Mouse (Mus musculus): ENCODE results near the gene Zbtb16. TPM values are rescaled to one million over a fixed set of nuclear protein-coding genes. Genes with fewer than 3 reads are reported as not detected.
A peak's percentile ranks its signal among the peaks of the same experiment; 100 is the strongest.

The Zbtb16 gene
- polyA plus RNA-seq, 1 experiment: 0.02 TPM

GRCm38 (mm10) chr9:48813960-48814880, 21.8 kb downstream of the Zbtb16 start:
- no peak for TF ChIP-seq TAL1 (IDR thresholded peaks at IDR 0.05; ENCODE audit: low read length)
- no peak for TF ChIP-seq GATA1 (IDR thresholded peaks at IDR 0.05; ENCODE audit: low read length)
- Histone ChIP-seq H3K36me3 (ENCODE audit: control insufficient read depth) (no peaks in the 10 kb centered on the region), H3K4me3 (replicated peaks) (peak overlapping the region; percentile 38), H3K4me1 (ENCODE audit: control insufficient read depth) (peaks cover 41% of the 10 kb centered on the region), H3K9me3 (ENCODE audit: control insufficient read depth, low read length) (no peaks in the 10 kb centered on the region), H3K27me3 (ENCODE audit: control insufficient read depth) (peaks cover 2% of the 10 kb centered on the region; the same call in 1 of the 2 replicates)

- Histone ChIP-seq H3K4me3 (replicated peaks) (no peak overlapping the region), H3K4me1 (ENCODE audit: control insufficient read depth) (peaks cover 37% of the 10 kb centered on the region), H3K27me3 (ENCODE audit: control insufficient read depth) (peaks cover 2% of the 10 kb centered on the region; the same call in 1 of the 2 replicates), H3K9me3 (ENCODE audit: control insufficient read depth, low read length) (no peaks in the 10 kb centered on the region), H3K36me3 (ENCODE audit: control insufficient read depth) (no peaks in the 10 kb centered on the region)
- TF ChIP-seq TAL1 (IDR thresholded peaks at IDR 0.05; ENCODE audit: low read length) (no peak), GATA1 (IDR thresholded peaks at IDR 0.05; ENCODE audit: low read length) (no peak)
Measured at GRCm38 (mm10) chr9:48812352-48812751, 23.7 kb downstream of the Zbtb16 start.

DNA sequence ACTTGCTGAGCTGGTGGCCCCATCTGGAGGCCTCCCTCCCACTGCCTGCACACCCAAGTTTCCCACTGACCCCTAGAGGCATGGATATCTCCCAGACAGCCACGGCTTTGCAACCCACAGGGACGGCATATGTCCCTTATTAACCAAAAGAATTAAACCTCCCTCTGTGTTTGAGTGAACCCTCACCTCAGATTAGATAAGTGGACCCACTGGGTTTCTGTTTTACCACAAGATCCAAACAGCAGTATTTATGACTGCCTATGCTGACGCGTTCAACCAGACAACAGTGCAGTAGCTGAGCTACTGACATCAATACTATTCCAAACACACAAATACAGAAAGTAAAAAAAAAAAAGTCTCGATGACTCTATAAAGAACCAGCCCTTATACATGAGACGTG, 29.4 kb downstream of the Zbtb16 start:
- H3K4me1 ChIP-seq (ENCODE audit: control insufficient read depth): peaks cover 22% of the 10 kb centered on the region
- H3K4me3 ChIP-seq (replicated peaks): no peak overlapping the region
- no peak for TF ChIP-seq GATA1 (IDR thresholded peaks at IDR 0.05; ENCODE audit: low read length)
- TF ChIP-seq TAL1 (IDR thresholded peaks at IDR 0.05; ENCODE audit: low read length): no peak
- H3K36me3 ChIP-seq (ENCODE audit: control insufficient read depth): no peaks in the 10 kb centered on the region
- H3K9me3 ChIP-seq (ENCODE audit: control insufficient read depth, low read length): no peaks in the 10 kb centered on the region
- peaks cover 3% of the 10 kb centered on the region; the same call in 1 of the 2 replicates for H3K27me3 ChIP-seq (ENCODE audit: control insufficient read depth)

DNA sequence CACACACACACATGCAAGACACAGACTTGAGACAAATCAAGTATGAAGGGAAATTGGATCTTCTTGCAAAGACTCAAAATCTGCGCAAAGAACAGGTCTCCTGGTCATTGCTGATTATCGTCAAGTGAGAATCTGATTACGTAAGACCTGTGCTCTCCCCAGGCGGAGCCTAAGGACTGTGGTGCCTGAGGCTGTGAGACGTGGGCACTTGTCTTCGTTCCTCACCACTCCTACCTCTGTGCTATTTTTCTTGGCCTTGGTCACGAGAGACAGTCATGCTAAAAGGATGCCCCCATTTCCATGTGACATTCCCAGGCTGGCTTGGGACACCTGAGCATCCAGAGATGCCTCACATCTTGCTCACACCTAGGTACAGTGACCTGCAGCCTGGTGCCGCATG, 30.2 kb downstream of the Zbtb16 start:
- TF ChIP-seq TAL1 (IDR thresholded peaks at IDR 0.05; ENCODE audit: low read length) (no peak), GATA1 (IDR thresholded peaks at IDR 0.05; ENCODE audit: low read length) (no peak)
- peaks cover 3% of the 10 kb centered on the region; the same call in 1 of the 2 replicates for H3K27me3 ChIP-seq (ENCODE audit: control insufficient read depth)
- H3K36me3 ChIP-seq (ENCODE audit: control insufficient read depth): no peaks in the 10 kb centered on the region
- peaks cover 23% of the 10 kb centered on the region for H3K4me1 ChIP-seq (ENCODE audit: control insufficient read depth)
- H3K9me3 ChIP-seq (ENCODE audit: control insufficient read depth, low read length): no peaks in the 10 kb centered on the region
- H3K4me3 ChIP-seq (replicated peaks): no peak overlapping the region

GRCm38 (mm10) chr9:48804509-48804908, 31.5 kb downstream of the Zbtb16 start:
- Histone ChIP-seq H3K4me1 (ENCODE audit: control insufficient read depth) (peaks cover 20% of the 10 kb centered on the region), H3K36me3 (ENCODE audit: control insufficient read depth) (no peaks in the 10 kb centered on the region), H3K9me3 (ENCODE audit: control insufficient read depth, low read length) (no peaks in the 10 kb centered on the region), H3K27me3 (ENCODE audit: control insufficient read depth) (peaks cover 3% of the 10 kb centered on the region; the same call in 1 of the 2 replicates), H3K4me3 (replicated peaks) (no peak overlapping the region)
- TF ChIP-seq TAL1 (IDR thresholded peaks at IDR 0.05; ENCODE audit: low read length) (no peak), GATA1 (IDR thresholded peaks at IDR 0.05; ENCODE audit: low read length) (no peak)

DNA sequence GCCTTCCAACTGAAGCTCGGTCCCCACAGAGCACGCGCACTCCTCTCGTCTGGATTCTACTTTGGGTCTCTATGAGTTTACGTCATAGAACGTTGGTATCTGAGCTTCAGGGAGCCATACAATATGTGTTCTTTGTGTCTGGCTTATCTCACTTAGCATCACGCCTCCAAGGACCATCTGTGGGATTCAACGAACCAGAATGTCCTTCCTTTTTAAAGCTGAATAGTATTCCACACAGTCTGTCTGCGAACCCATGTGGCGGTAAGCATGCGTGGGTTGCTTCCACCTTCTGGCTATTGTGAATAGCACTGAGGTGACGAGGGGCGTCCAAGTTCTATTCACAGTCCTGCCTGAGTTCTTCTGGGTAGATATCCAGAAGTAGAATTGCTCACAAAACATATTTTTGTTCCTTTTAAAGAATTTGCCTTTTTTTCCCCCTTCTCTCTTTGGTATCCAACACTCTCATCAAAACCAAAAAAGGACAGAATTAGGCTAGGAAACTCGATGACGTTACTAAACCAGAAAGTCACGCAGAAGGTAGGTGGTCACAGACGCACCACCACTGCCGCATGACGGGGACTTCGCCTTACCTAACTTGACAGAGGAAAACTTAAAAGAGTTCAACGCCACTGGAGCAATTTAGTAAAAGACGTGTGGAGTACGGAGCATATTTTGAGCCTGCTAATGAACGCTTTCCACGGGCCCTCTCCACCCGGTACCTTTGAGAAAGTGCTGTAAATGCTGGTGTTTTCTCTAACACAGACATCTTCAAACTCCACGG, 32.4 kb downstream of the Zbtb16 start:
- no peaks in the 10 kb centered on the region for H3K9me3 ChIP-seq (ENCODE audit: control insufficient read depth, low read length)
- no peak overlapping the region for H3K4me3 ChIP-seq (replicated peaks)
- H3K4me1 ChIP-seq (ENCODE audit: control insufficient read depth): peaks cover 16% of the 10 kb centered on the region
- no peaks in the 10 kb centered on the region for H3K36me3 ChIP-seq (ENCODE audit: control insufficient read depth)
- TF ChIP-seq TAL1 (IDR thresholded peaks at IDR 0.05; ENCODE audit: low read length): no peak
- no peak for TF ChIP-seq GATA1 (IDR thresholded peaks at IDR 0.05; ENCODE audit: low read length)
- peaks cover 3% of the 10 kb centered on the region; the same call in 1 of the 2 replicates for H3K27me3 ChIP-seq (ENCODE audit: control insufficient read depth)

- Histone ChIP-seq H3K9me3 (ENCODE audit: control insufficient read depth, low read length) (no peaks in the 10 kb centered on the region), H3K4me3 (replicated peaks) (no peak overlapping the region), H3K27me3 (ENCODE audit: control insufficient read depth) (peaks cover 3% of the 10 kb centered on the region; the same call in 1 of the 2 replicates), H3K36me3 (ENCODE audit: control insufficient read depth) (no peaks in the 10 kb centered on the region), H3K4me1 (ENCODE audit: control insufficient read depth) (peaks cover 16% of the 10 kb centered on the region)
- TF ChIP-seq GATA1 (IDR thresholded peaks at IDR 0.05; ENCODE audit: low read length): no peak
- TF ChIP-seq TAL1 (IDR thresholded peaks at IDR 0.05; ENCODE audit: low read length): no peak
Measured at GRCm38 (mm10) chr9:48802374-48802773, 33.6 kb downstream of the Zbtb16 start.

- H3K4me3 ChIP-seq (replicated peaks): no peak overlapping the region
- H3K9me3 ChIP-seq (ENCODE audit: control insufficient read depth, low read length): no peaks in the 10 kb centered on the region
- H3K36me3 ChIP-seq (ENCODE audit: control insufficient read depth): no peaks in the 10 kb centered on the region
- H3K4me1 ChIP-seq (ENCODE audit: control insufficient read depth): peaks cover 13% of the 10 kb centered on the region
- no peak for TF ChIP-seq TAL1 (IDR thresholded peaks at IDR 0.05; ENCODE audit: low read length)
- TF ChIP-seq GATA1 (IDR thresholded peaks at IDR 0.05; ENCODE audit: low read length): no peak
- peaks cover 5% of the 10 kb centered on the region; the same call in 1 of the 2 replicates for H3K27me3 ChIP-seq (ENCODE audit: control insufficient read depth)
Measured at GRCm38 (mm10) chr9:48801322-48801721, 34.7 kb downstream of the Zbtb16 start.

GRCm38 (mm10) chr9:48800627-48801026, 35.4 kb downstream of the Zbtb16 start:
- no peaks in the 10 kb centered on the region for H3K9me3 ChIP-seq (ENCODE audit: control insufficient read depth, low read length)
- peaks cover 6% of the 10 kb centered on the region; the same call in 1 of the 2 replicates for H3K27me3 ChIP-seq (ENCODE audit: control insufficient read depth)
- H3K4me1 ChIP-seq (ENCODE audit: control insufficient read depth): peaks cover 12% of the 10 kb centered on the region
- no peak for TF ChIP-seq GATA1 (IDR thresholded peaks at IDR 0.05; ENCODE audit: low read length)
- TF ChIP-seq TAL1 (IDR thresholded peaks at IDR 0.05; ENCODE audit: low read length): no peak
- H3K4me3 ChIP-seq (replicated peaks): no peak overlapping the region
- no peaks in the 10 kb centered on the region for H3K36me3 ChIP-seq (ENCODE audit: control insufficient read depth)
